Mouse (Mus musculus) lung, postnatal 14 days (tissue): ENCODE measurements around the gene Sp7.
A peak's percentile ranks its signal among the peaks of the same experiment; 100 is the strongest.

Source experiments
- DNase-seq: peaks from one replicate; pipeline ENCODE4 v3.0.0; 2021

The Sp7 gene

GRCm38 (mm10) chr15:102339612-102340011 is 27.4 kb downstream of the Sp7 start:
- no peak for DNase-seq

- DNase-seq = no peak
These were observed 30.0 kb downstream of the Sp7 start for GRCm38 (mm10) chr15:102336946-102337345.

GRCm38 (mm10) chr15:102335925-102336324 is 31.1 kb downstream of the Sp7 start:
- peak; percentile 25 for DNase-seq

- no peak for DNase-seq
These were observed 31.7 kb downstream of the Sp7 start for GRCm38 (mm10) chr15:102335254-102335653.

- peak; percentile 84 for DNase-seq
These were observed 35.4 kb downstream of the Sp7 start, which contains the start of gene Myg1 for GRCm38 (mm10) chr15:102331610-102332015. Gene Myg1 (plus strand): TSS chr15:102331709.

GRCm38 (mm10) chr15:102326892-102327291 is 40.1 kb downstream of the Sp7 start:
- DNase-seq = no peak

- DNase-seq = peak; percentile 88
These were observed 40.9 kb downstream of the Sp7 start, which contains the start of gene Pfdn5 for GRCm38 (mm10) chr15:102326022-102326576. Gene Pfdn5 (plus strand): TSS chr15:102326116.

GRCm38 (mm10) chr15:102324654-102325473 is 42.1 kb downstream of the Sp7 start:
- no peak for DNase-seq

- DNase-seq = peak; percentile 82
These were observed 50.7 kb downstream of the Sp7 start for GRCm38 (mm10) chr15:102316263-102316662.

GRCm38 (mm10) chr15:102315292-102315691 is 51.7 kb downstream of the Sp7 start:
- DNase-seq = peak; percentile 14

- no peak for DNase-seq
These were observed 55.5 kb downstream of the Sp7 start for GRCm38 (mm10) chr15:102311489-102311888.

GRCm38 (mm10) chr15:102310074-102310845 is 56.7 kb downstream of the Sp7 start:
- peak; percentile 67 for DNase-seq

GRCm38 (mm10) chr15:102308717-102309116 is 58.3 kb downstream of the Sp7 start:
- DNase-seq = no peak
